Mouse (Mus musculus): Measurements from ENCODE around the gene Gigyf2. TPM values are rescaled to one million over a fixed set of nuclear protein-coding genes. Genes with fewer than 3 reads are reported as not detected.

The Gigyf2 gene
- total and polyA plus RNA-seq, 3 experiments, result 27.1 to 70.6 TPM; not detected in 1

DNA sequence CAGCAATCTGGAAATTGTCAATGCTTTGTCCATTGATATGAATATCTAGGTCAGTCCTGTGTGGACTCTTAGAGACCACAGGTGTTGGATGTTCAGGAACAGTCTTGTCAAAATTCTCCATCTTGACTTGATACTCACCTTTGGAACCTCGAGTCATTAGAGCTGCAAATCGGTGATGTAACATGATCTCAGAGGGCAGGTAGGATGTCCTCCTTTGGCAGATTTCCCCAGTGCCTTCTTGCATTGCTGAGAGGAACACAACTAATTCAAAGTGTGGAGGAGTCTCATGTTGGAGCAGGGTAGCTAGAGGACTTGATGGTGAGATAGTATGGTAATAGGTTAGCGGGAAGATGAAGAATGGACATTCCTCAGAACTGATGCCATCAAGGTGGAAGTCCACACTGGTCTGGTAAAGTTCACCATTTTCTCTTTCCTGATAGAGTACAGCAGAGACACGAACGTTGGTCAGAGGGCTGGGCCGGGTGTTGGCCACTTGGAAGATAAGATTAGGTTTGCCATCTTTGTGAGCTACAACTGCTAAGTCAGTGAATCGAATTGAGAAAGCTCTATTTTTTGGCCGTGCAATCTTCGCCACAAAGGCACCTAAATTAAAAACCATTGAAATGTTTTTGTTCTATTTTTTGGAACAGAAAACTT lies 59.8 kb downstream of the Gigyf2 start:
- Histone ChIP-seq H3K27ac (ENCODE audit: control insufficient read depth, low read depth, low read length) (no peak overlapping the region), H3K27me3 (ENCODE audit: control insufficient read depth in 1 of 2, insufficient read depth in 2 of 2, low read length in 2 of 2) (no peaks in the 10 kb centered on the region), H3K4me1 (ENCODE audit: control insufficient read depth in 1 of 2, insufficient read depth in 2 of 2, low read length in 2 of 2) (peaks cover 6 to 7% of the 10 kb centered on the region in 2 experiments; a peak in 3 of 4 replicates), H3K79me2 (ENCODE audit: control insufficient read depth, insufficient read depth, low read length, poor library complexity) (no peaks in the 10 kb centered on the region), H3K4me3 (ENCODE audit: control insufficient read depth in 1 of 2, insufficient read depth in 1 of 2, low read depth in 2 of 2, low read length in 2 of 2) (no peak overlapping the region), H3K9ac (ENCODE audit: control insufficient read depth, low read depth, low read length, poor library complexity, severe bottlenecking) (no peak overlapping the region), H3K36me3 (ENCODE audit: control insufficient read depth in 1 of 2, insufficient read depth in 2 of 2, low read length in 2 of 2) (peaks cover 12 to 22% of the 10 kb centered on the region in 2 experiments), H3K9me3 (replicated peaks; ENCODE audit: insufficient read depth, low read length) (no peaks in the 10 kb centered on the region)
- peak; percentile 11 for DNase-seq (ENCODE audit: low read depth, low spot score)
- TF ChIP-seq EP300 (IDR thresholded peaks at IDR 0.05; ENCODE audit: low read depth in 1 of 2, low read length in 2 of 2), result 0 out of 4 replicates have a peak, but pooled peaks of 1 of the 2 experiments have one; percentile 13
- TF ChIP-seq RAD21 (IDR thresholded peaks at IDR 0.05; ENCODE audit: low read depth, low read length), result no peak
- TF ChIP-seq TCF12 (IDR thresholded peaks at IDR 0.05; ENCODE audit: low read depth, low read length), result no peak
- TF ChIP-seq USF2 (IDR thresholded peaks at IDR 0.05; ENCODE audit: borderline replicate concordance in 1 of 2, insufficient read depth in 1 of 2, low read depth in 1 of 2, low read length in 2 of 2), result no peak

DNA sequence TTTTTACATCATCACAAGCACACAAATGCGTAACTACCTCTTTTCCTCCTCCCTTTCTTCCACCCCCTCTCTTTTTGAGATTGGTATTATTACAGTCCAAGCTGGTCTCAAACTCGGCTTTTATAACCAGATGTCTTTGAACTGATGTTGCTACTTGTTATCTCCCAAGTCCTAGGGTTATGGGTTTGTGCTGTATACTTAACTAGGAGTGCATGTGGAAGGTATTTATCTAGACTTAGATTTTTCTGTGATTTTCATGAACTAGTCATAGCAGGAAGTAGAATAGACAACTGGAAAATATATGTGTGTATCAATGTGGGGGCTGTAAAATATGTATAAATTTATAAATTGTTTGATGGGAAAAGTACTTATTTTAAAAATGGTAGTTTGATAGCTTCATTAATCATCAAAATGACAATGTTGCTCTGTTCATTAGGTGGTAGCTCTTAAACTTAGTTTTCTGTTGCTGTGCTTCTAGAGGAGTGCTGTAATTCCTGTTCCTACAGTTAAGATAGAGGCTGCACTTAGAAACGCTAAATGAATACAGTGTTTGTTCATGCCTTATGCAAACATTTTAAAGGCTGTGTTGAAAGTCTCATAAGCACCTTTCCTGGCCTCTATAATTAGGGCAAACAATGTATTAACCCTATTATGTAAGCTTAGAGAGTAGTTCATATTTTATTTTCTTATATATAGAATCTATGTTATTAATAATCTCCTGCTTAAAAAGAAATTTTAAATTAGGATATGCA lies 66.8 kb downstream of the Gigyf2 start:
- Histone ChIP-seq H3K27me3 (ENCODE audit: control insufficient read depth in 1 of 2, insufficient read depth in 2 of 2, low read length in 2 of 2) (no peaks in the 10 kb centered on the region), H3K4me3 (ENCODE audit: control insufficient read depth in 1 of 2, insufficient read depth in 1 of 2, low read depth in 2 of 2, low read length in 2 of 2) (no peak overlapping the region), H3K36me3 (ENCODE audit: control insufficient read depth in 1 of 2, insufficient read depth in 2 of 2, low read length in 2 of 2) (peaks cover 0 to 12% of the 10 kb centered on the region in 2 experiments; a peak in 2 of 4 replicates), H3K9me3 (replicated peaks; ENCODE audit: insufficient read depth, low read length) (no peaks in the 10 kb centered on the region), H3K79me2 (ENCODE audit: control insufficient read depth, insufficient read depth, low read length, poor library complexity) (no peaks in the 10 kb centered on the region; the same call in 1 of the 2 replicates), H3K9ac (ENCODE audit: control insufficient read depth, low read depth, low read length, poor library complexity, severe bottlenecking) (no peak overlapping the region), H3K4me1 (ENCODE audit: control insufficient read depth in 1 of 2, insufficient read depth in 2 of 2, low read length in 2 of 2) (no peaks in the 10 kb centered on the region), H3K27ac (ENCODE audit: control insufficient read depth, low read depth, low read length) (no peak overlapping the region)
- no peak for TF ChIP-seq ETS1 (IDR thresholded peaks at IDR 0.05; ENCODE audit: low read depth, low read length)
- no peak for TF ChIP-seq JUND (IDR thresholded peaks at IDR 0.05; ENCODE audit: low read depth, low read length)
- TF ChIP-seq MYB (IDR thresholded peaks at IDR 0.05; ENCODE audit: low read depth, low read length), result no peak
- no peak for TF ChIP-seq ZC3H11A (IDR thresholded peaks at IDR 0.05; ENCODE audit: low read depth, low read length)
- no peak for TF ChIP-seq CHD1 (IDR thresholded peaks at IDR 0.05; ENCODE audit: low read depth, low read length)
- no peak for TF ChIP-seq RAD21 (IDR thresholded peaks at IDR 0.05; ENCODE audit: low read depth, low read length)
- no peak for DNase-seq (ENCODE audit: low read depth, low spot score)

- H3K4me1 ChIP-seq (ENCODE audit: control insufficient read depth in 1 of 2, insufficient read depth in 2 of 2, low read length in 2 of 2), result no peaks in the 10 kb centered on the region
- no peak for TF ChIP-seq RCOR1 (IDR thresholded peaks at IDR 0.05; ENCODE audit: low read depth, low read length)
- TF ChIP-seq POLR2AphosphoS2 (IDR thresholded peaks at IDR 0.05; ENCODE audit: low read length), result no peak
- no peak within 1 kb of the TSS for H3K4me3 ChIP-seq (ENCODE audit: control insufficient read depth in 1 of 2, insufficient read depth in 1 of 2, low read depth in 2 of 2, low read length in 2 of 2)
- no peaks in the 10 kb centered on the region for H3K27me3 ChIP-seq (ENCODE audit: control insufficient read depth in 1 of 2, insufficient read depth in 2 of 2, low read length in 2 of 2)
- no peaks in the 10 kb centered on the region; the same call in 1 of the 2 replicates for H3K79me2 ChIP-seq (ENCODE audit: control insufficient read depth, insufficient read depth, low read length, poor library complexity)
- DNase-seq (ENCODE audit: low read depth, low spot score), result no peak
- no peaks in the 10 kb centered on the region for H3K9me3 ChIP-seq (replicated peaks; ENCODE audit: insufficient read depth, low read length)
- no peak within 1 kb of the TSS for H3K27ac ChIP-seq (ENCODE audit: control insufficient read depth, low read depth, low read length)
- H3K9ac ChIP-seq (ENCODE audit: control insufficient read depth, low read depth, low read length, poor library complexity, severe bottlenecking), result no peak within 1 kb of the TSS
- peaks cover 0 to 13% of the 10 kb centered on the region in 2 experiments; a peak in 2 of 4 replicates for H3K36me3 ChIP-seq (ENCODE audit: control insufficient read depth in 1 of 2, insufficient read depth in 2 of 2, low read length in 2 of 2)
These were observed 67.8 kb downstream of the Gigyf2 start, which contains the start of gene Kcnj13 for GRCm38 (mm10) chr1:87394594-87394993. TSS of gene Kcnj13 (minus strand) at chr1:87394729.

All from MEL (cell line).